Mouse (Mus musculus) CH12F3 (cell line): Measurements from ENCODE around the gene 1700021F05Rik.
"Not testable (repeated sequence)": the region's sequence is repeated elsewhere in the genome, so short reads cannot be mapped to it uniquely, and the experiment has no call there.

ENCODE experiments used
- in situ Hi-C: fragments of 300-500 bp; cut with MboI; formaldehyde crosslinking; loops from 2 replicates; pipeline ENCODE4 v1.14.3; 2020; ENCODE audit warnings: low sequenced_read_pairs

Gene 1700021F05Rik

GRCm38 (mm10) chr10:43541153-43541544, 355 bp upstream of the 1700021F05Rik start:
- in situ Hi-C loops: no loop called here

GRCm38 (mm10) chr10:43539746-43540310, 966 bp downstream of the 1700021F05Rik start:
- in situ Hi-C loops: no loop called here

GRCm38 (mm10) chr10:43538831-43539230, 2.0 kb downstream of the 1700021F05Rik start:
- in situ Hi-C loops: no loop called here

GRCm38 (mm10) chr10:43537652-43538051, 3.1 kb downstream of the 1700021F05Rik start:
- in situ Hi-C loops: no loop called here

GRCm38 (mm10) chr10:43534382-43534781, 6.4 kb downstream of the 1700021F05Rik start:
- in situ Hi-C loops: no loop called here

GRCm38 (mm10) chr10:43527283-43528269, 13.2 kb downstream of the 1700021F05Rik start:
- in situ Hi-C loops: no loop called here

GRCm38 (mm10) chr10:43523931-43524330, 16.9 kb downstream of the 1700021F05Rik start, which contains the start of gene Gm9803:
Gene Gm9803 (plus strand): TSS chr10:43524084.
- in situ Hi-C loops: not testable (repeated sequence)

- in situ Hi-C loops: no loop called here
Measured at GRCm38 (mm10) chr10:43519977-43520376, 20.8 kb downstream of the 1700021F05Rik start.

- in situ Hi-C loops: no loop called here
Measured at GRCm38 (mm10) chr10:43518368-43518767, 22.4 kb downstream of the 1700021F05Rik start.

- in situ Hi-C loops: no loop called here
Measured at GRCm38 (mm10) chr10:43517836-43518235, 23.0 kb downstream of the 1700021F05Rik start.

- in situ Hi-C loops: no loop called here
Measured at GRCm38 (mm10) chr10:43516992-43517660, 23.7 kb downstream of the 1700021F05Rik start.

- in situ Hi-C loops: no loop called here
Measured at GRCm38 (mm10) chr10:43512976-43513375, 27.8 kb downstream of the 1700021F05Rik start.

GRCm38 (mm10) chr10:43509228-43509627, 31.6 kb downstream of the 1700021F05Rik start:
- in situ Hi-C loops: no loop called here

- in situ Hi-C loops: no loop called here
Measured at GRCm38 (mm10) chr10:43507051-43507450, 33.7 kb downstream of the 1700021F05Rik start.

- in situ Hi-C loops: no loop called here
Measured at GRCm38 (mm10) chr10:43504291-43504690, 36.5 kb downstream of the 1700021F05Rik start.

- in situ Hi-C loops: no loop called here
Measured at GRCm38 (mm10) chr10:43502599-43502998, 38.2 kb downstream of the 1700021F05Rik start.

GRCm38 (mm10) chr10:43490846-43491245, 49.9 kb downstream of the 1700021F05Rik start:
- in situ Hi-C loops: no loop called here

- in situ Hi-C loops: no loop called here
Measured at GRCm38 (mm10) chr10:43490034-43490433, 50.8 kb downstream of the 1700021F05Rik start.

- in situ Hi-C loops: no loop called here
Measured at GRCm38 (mm10) chr10:43489550-43489949, 51.2 kb downstream of the 1700021F05Rik start.

- in situ Hi-C loops: no loop called here
Measured at GRCm38 (mm10) chr10:43489139-43489538, 51.7 kb downstream of the 1700021F05Rik start.

GRCm38 (mm10) chr10:43488258-43488657, 52.5 kb downstream of the 1700021F05Rik start:
- in situ Hi-C loops: no loop called here
